Mouse (Mus musculus) heart, adult 9 months (tissue): ENCODE data around the gene 1700001L19Rik.
"Not testable (repeated sequence)": the region's sequence is repeated elsewhere in the genome, so short reads cannot be mapped to it uniquely, and the experiment has no call there.

Experiments
- DNase-seq, 2 experiments: peaks; one replicate each; pipeline ENCODE4 v3.0.0; 2022; ENCODE audit warnings: low spot score in 2 of 2

Gene 1700001L19Rik

DNA sequence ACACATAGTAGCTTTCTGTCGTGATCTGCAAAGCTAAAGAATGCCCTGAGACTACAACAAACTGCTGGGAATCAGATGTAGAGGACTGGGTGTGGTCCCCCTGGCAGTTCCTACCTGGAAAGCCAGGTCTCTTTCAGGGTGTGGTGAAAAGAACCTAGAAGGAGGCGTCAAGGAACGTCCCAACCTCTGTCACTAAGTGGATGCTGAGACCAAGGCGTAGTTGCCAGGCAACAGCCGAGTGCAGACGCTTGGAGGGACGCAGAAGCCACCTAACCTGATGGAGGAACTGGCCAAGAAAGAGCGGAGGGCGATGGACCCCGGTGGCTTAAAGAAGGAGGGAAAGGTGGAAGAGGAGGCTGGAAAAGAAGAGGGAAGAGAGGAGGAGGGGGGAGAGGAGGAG is at the start of gene 1700001L19Rik:
TSS of gene 1700001L19Rik (plus strand) at position 223 of the 400 bp plus-strand sequence.
- no peak for DNase-seq

DNA sequence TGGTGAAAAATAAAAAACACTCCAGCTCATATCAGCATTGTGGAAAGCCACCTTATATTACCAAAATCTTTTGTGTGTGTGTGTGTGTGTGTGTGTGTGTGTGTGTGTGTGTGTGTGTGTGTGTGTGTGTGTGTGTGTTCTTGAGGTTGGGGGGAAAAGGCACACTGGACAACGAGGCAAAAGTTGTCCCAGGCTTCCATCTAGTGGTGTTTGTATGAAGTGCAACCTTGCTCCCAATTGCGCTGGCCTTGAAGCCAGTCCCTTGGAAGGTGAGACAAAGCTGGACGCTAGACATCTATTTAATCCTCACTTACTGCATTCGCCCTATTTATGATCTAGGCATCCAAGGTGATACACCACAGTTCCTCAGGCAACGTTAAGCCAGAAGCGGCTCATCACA is 43.8 kb upstream of the 1700001L19Rik start:
- not testable (repeated sequence) for DNase-seq

DNA sequence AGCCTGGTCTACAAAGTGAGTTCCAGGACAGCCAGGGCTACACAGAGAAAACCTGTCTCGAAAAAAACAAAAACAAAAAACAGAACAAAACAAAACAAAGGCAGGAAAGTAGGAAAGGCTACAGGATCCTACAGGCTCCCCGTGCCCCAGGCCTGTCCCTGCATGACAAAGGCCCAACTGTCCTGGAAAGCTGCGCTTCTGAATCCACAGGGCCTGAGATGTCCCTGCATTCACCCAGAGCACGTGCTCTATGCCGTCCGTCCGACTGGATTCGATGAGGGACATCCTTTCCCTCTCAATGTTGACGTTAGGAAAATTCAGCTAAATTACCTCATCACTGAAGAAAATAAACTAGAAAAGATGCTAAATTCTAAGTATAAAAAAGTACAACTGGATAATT is 29.1 kb upstream of the 1700001L19Rik start:
- DNase-seq = no peak

- no peak for DNase-seq
These were observed 28.7 kb upstream of the 1700001L19Rik start for GRCm38 (mm10) chr13:68568548-68568947.

GRCm38 (mm10) chr13:68569589-68570336 is 27.5 kb upstream of the 1700001L19Rik start:
- peak in 1 of 2 experiments; percentile 27 for DNase-seq

DNA sequence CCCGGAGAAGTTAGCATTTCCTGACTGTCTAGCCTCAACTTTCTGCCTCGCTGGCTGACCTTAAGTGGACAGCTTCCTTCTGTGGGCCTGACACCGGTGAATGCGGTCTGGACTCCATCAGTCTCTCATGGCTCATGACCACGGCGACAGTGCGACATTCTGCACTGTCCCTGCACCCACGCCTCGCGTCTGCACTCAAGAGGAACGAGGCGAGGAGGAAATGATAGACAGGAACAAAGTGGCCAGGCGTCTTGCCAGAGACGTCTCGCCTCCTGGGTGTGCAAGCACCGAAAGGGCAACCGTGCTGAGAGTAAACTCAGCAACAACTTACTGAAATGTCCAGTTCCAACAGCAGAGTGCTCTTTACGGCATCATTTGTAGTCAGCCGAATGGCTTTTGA is 25.0 kb upstream of the 1700001L19Rik start:
- DNase-seq = peak; percentile 17 to 36

DNA sequence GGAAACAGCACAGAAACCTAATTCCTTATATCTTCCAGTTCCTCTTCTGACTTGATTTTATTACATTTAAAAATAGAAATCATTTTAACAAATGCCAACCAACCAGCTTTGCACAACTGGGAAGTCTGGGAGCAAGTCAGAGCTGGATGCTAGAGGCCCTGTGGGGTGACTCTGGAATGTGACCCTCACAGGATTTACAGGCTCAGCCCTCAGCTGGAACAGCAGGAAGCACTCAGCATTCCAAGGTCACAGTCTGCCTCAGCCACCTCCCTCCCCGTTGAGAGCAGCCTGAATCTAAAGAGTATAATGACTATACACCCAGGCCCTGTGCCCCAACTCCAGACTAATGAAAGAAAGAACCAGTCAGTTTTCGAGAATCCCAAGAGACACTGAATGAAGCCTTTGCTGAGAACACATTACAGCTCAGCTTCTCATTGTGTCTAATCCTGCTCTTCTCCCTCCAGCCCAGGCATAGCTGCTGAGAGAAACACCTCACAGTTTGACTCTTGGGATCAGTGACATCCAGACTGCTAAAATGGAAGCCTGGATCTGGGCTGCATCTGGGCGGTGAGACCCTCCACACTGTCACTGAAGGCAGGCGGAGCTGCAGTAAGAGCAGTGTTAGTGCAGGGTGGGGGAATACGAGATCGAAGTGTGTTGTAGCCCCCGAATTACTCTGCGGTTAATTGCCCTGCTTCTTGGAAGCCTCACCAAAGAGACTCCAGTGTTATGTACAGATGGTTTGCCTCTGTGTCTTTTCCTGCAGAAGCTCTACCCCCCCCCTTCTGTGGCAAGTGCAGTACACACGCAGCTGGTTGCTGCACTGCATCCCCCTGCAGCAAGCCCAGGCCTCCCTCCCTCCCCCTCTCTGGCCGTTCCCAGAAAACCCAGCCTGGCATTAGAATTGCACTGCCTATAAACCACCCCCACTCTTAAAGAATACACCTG is 24.0 kb upstream of the 1700001L19Rik start:
- DNase-seq = no peak

- DNase-seq = no peak
These were observed 22.8 kb upstream of the 1700001L19Rik start for GRCm38 (mm10) chr13:68574398-68574797.

DNA sequence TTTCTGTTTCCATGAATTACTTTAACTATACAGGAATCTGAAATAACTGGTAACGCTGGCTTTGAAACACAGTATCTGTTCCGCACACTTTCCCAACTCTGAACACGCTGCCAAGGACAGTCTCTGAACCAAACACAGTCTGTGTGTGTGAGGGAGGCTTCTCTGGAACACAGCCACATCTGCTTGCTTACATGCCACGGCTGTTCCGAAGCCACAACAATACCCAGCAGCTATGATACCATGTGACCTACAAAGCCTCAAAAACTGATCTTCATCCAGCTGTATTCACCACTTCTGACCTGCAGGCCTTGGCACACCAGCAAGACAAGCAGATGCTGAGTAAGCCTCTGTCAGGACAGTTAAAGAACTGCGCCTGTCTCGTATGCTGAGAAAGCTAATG is 19.3 kb upstream of the 1700001L19Rik start:
- DNase-seq = peak; percentile 8 to 42

GRCm38 (mm10) chr13:68581086-68581740 is 16.0 kb upstream of the 1700001L19Rik start:
- no peak for DNase-seq

GRCm38 (mm10) chr13:68581747-68582516 is 15.3 kb upstream of the 1700001L19Rik start, which contains the start of the genes Mtrr and Fastkd3:
Gene Mtrr, minus strand, starts transcription at chr13:68582149.
Gene Fastkd3, plus strand, starts transcription at chr13:68582234.
- DNase-seq = peak; percentile 96 to 98

DNA sequence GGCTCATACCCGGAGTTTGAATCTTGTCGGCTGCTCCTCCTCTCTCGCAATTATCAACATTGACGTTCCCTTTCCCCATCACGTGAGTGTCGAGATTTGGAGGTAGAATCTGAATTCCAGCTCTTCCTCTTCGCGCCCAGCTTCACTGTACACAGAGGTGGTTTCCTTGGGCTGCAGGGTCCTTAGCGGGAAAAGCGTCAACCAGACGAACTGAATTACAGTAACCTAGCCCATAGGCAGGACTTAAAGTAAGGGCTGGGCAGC is 14.8 kb upstream of the 1700001L19Rik start:
- DNase-seq = no peak

GRCm38 (mm10) chr13:68583961-68584360 is 13.3 kb upstream of the 1700001L19Rik start:
- no peak for DNase-seq

DNA sequence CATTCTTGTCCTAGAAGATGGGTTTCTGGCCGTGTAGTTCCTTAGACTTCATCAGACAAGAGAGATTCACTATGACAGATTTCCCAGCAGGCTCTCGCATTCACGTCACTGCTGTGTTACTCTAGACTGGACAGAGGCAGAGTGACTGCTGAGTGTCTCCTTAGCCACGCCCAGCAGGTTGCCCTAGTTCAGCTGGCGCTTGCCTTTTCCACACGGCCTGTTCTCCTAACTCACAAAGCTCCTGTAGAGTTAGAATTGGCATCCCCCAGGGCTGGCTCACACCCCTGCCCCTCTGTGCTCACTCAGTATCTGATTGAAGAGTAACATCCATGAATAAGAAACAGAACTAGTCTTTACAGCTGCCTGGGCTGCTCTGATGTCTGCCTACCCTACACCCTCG is 11.8 kb upstream of the 1700001L19Rik start:
- DNase-seq = no peak

DNA sequence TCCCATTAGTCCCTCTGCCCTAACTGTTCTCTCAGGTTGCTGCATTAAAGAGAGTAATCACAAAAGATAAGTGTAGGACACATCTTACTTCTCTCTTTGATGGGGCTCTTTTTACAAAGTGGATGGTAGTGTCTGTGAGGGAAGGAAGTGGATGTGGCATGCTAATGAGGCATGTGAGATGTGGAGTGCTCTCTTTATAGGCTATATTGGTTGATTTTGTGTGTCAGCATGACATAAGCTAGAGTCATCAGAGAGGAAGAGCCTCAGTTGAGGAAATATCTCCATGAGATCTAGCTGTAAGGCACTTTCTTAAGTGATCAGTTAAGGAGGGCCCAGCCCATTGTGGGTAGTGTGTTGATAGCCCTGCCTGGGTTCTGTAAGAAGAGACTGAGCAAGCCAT is 8.9 kb upstream of the 1700001L19Rik start:
- DNase-seq = no peak

- DNase-seq = no peak
These were observed 3.4 kb upstream of the 1700001L19Rik start for GRCm38 (mm10) chr13:68593797-68594196.

DNA sequence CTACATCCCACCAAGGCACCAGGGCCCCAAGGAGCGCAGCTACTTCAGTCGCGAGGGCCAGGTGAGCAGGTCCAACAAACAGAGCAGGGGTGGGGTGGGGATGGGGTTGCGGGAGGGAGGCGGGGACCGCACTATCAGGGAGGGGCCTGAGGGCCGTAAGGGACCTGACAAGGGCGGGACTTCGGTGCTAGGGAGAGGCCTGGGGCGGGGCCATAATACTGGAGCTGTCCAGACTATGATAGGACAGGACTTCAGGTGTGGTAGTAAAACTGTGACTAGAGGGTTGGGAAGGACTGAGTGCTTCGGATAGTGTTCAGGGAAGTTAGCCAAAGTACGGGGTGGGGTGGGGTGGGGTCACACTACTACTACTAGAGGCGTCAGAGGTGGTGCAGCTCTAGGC is 446 bp downstream of the 1700001L19Rik start:
- no peak for DNase-seq

GRCm38 (mm10) chr13:68598953-68599352 is 1.7 kb downstream of the 1700001L19Rik start:
- no peak for DNase-seq

DNA sequence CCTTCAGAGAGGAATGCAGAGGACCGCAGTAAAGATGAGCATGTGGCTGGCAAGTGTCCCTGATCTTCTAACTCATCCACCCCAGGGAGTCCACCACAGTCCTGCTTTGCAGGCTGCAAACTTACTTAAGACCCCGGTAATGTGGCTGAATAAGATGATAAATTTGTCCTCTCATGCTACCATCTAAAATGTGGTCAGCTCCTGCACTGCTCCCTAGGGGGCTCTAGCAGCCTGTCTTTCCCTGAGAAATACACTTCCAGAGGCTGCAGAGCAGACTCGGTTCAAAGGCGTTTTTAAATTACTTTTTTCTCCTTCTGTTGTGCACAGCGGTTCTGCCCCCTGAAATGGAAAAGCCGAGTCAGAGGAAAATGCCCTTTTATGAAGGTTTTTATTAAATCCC is 4.0 kb downstream of the 1700001L19Rik start:
- no peak for DNase-seq

- DNase-seq = no peak
These were observed 5.9 kb downstream of the 1700001L19Rik start for GRCm38 (mm10) chr13:68603085-68603484.

DNA sequence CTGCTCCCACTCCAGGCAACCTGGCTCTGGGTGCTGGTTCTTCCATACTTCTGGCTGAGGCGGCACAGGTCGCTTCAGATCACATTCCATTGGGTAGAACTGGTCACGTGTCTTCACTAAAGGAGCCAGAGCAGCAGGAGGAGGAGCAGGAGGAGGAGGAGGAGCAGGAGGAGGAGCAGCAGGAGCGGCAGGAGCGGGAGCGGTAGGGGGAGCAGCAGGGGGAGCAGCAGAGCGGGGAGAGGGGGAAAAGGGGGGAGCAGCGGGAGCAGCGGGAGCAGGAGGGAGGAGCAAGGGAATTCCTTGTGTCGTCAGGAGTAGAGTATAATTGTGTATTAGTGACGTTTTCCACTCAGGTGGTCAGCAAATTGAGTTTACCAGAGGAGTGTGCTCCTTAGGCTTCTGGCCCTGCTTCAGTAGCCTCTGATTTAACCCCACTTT is 8.5 kb downstream of the 1700001L19Rik start:
- DNase-seq = peak; percentile 20 to 26
